Mouse (Mus musculus) activated CD4-positive, CD25-positive, alpha-beta regulatory T cell (primary cell): ENCODE measurements around the gene Creb3l2. TPM values are rescaled to one million over a fixed set of nuclear protein-coding genes. Genes with fewer than 3 reads are reported as not detected.

Experiments
- polyA plus RNA-seq, 2 experiments: library from polyadenylated mRNA; unstranded; fragments of 100-300 nt; shearing (Covaris generic); gene quantifications; one replicate each; pipeline ENCODE4 v1.2.1; 2017

Gene Creb3l2
- polyA plus RNA-seq: 1 to 10 TPM; 3.0 to 4.4 TPM

DNA sequence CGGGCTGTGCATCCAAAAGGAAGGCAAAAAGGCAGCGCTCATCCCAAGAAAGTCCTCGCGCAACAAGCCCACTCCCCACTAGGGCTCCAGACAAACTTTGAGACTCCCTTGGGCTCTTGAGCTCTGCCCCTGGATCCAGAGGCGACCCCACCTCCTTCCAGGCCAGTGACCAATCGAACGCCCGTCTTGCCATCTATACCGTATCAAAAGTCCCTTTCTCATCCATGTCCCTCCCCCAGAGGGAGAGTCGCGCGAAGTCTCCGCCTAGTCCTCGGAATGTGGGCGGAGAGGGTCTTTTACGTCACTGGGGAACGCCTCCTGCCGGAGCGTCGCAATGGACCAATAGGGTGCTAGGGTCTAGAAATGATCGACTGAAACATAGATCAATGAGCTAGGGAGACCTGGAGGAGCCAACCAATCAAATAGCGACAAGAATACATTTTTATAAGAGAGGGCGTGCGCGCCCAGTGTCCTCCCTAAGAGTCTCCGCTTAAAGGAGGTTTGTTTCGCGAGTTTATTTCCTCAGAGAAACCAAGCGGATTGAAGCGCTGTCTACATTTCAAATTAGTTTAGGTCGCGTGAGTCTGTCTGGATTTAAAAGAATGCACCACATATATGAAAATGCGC lies at the start of gene Creb3l2:
TSS of gene Creb3l2 (minus strand) at position 106 of the 627 bp plus-strand sequence.

DNA sequence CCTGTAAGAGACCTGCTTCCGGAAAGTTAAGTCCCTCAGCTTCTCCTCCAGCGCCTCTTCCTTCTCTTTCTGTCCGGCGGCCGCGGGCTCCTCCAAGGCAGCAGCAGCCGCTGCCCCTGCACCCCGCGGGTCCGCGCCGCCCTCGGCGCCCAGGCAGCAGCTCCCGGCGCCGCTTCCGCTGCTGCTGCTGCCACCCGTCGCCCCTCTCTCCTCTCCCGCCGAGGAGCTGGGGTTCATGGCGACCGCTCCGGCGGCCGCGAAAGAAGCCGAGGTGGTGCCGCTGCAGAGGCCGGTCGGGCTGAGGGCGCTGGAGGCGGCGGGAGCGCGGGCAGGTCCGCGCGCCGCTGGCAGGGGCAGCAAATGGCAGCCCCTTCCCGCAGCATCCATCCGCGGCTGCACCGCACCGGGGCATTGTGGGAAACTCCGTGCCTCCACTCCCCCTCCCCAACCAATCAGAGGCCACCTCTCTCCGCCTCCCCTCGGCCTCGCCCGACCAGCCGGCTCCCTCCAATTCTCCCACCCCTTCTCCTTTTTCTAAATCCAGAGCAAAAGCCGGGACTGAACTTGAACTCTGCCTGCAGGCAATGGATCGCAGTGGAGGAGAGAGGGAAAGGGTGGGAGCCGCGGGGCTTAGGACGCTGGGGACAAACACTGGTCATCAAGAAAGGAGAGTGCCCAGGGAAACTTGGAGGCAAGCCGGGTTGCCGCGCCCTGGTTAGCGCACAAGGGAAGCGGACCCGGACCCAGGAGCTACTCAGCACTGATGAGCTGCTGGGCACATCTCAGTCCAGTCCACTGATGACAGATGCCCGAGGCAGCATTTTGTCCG lies 142.2 kb downstream of the Creb3l2 start, which contains the start of gene Dgki:
TSS of gene Dgki (minus strand) at position 623 of the 829 bp plus-strand sequence.

Other genes starting within 250 kb of the Creb3l2 start
- under 1 TPM in 1 of 2 experiments, not detected in 1; 0.79 TPM for gene Dgki, start 142.0 kb downstream of the Creb3l2 start, polyA plus RNA-seq
- gene Akr1d1, start 88.0 kb upstream of the Creb3l2 start, polyA plus RNA-seq: not detected